Mouse (Mus musculus) limb, embryonic 14.5 days (tissue): ENCODE results near the gene Spata2l. TPM values are rescaled to one million over a fixed set of nuclear protein-coding genes. Genes with fewer than 3 reads are reported as not detected.

ENCODE experiments used
- ATAC-seq: fragments of 200-750 bp; cut with Nextera tagmentation; 2 replicates; pipeline ENCODE4 v1.8.0; 2017; ENCODE audit warnings: low read depth, moderate number of reproducible peaks, moderate TSS enrichment; ENCODE audit not compliant: low FRiP score
- DNase-seq: peaks from one replicate; pipeline ENCODE4 v3.0.0-alpha.2; 2015; ENCODE audit warnings: low spot score
- H3K27ac ChIP-seq: fragments of 300-500 bp; sonication (generic); replicated peaks from 2 replicates; pipeline ENCODE4 v1.5.1; 2014; ENCODE audit warnings: low read depth, mild to moderate bottlenecking, low read length, moderate library complexity, mixed read lengths
- H3K27me3 ChIP-seq: fragments of 300-500 bp; sonication (generic); 2 replicates; pipeline ENCODE4 v1.6.1; 2014; ENCODE audit warnings: low read length, mixed read lengths; ENCODE audit not compliant: control insufficient read depth, insufficient read depth
- H3K36me3 ChIP-seq: fragments of 300-500 bp; sonication (generic); 2 replicates; pipeline ENCODE4 v1.6.1; 2014; ENCODE audit warnings: mild to moderate bottlenecking, low read length, moderate library complexity, mixed read lengths; ENCODE audit not compliant: control insufficient read depth, insufficient read depth
- H3K4me1 ChIP-seq: fragments of 300-500 bp; sonication (generic); 2 replicates; pipeline ENCODE4 v1.6.1; 2014; ENCODE audit warnings: antibody characterized with exemption, low read length, mixed read lengths; ENCODE audit not compliant: control insufficient read depth, insufficient read depth
- H3K4me2 ChIP-seq: fragments of 300-500 bp; sonication (generic); replicated peaks from 2 replicates; pipeline ENCODE4 v1.6.1; 2014; ENCODE audit warnings: low read depth, mild to moderate bottlenecking, low read length, moderate library complexity; ENCODE audit not compliant: severe bottlenecking
- H3K4me3 ChIP-seq: fragments of 300-500 bp; sonication (generic); replicated peaks from 2 replicates; pipeline ENCODE4 v1.5.1; 2014; ENCODE audit warnings: low read length
- H3K9ac ChIP-seq: fragments of 300-500 bp; sonication (generic); 2 replicates; pipeline ENCODE4 v1.6.1; 2014; ENCODE audit warnings: mild to moderate bottlenecking, low read depth, low read length, moderate library complexity; ENCODE audit not compliant: severe bottlenecking
- H3K9me3 ChIP-seq: fragments of 300-500 bp; sonication (generic); 2 replicates; pipeline ENCODE4 v1.6.1; 2016; ENCODE audit warnings: low read length; ENCODE audit not compliant: control insufficient read depth
- POLR2A ChIP-seq: fragments of 200-500 bp; IDR thresholded peaks from 2 replicates; pipeline ENCODE4 v1.8.0; 2012; ENCODE audit warnings: inconsistent platforms, mild to moderate bottlenecking, moderate library complexity, borderline replicate concordance; ENCODE audit not compliant: insufficient read depth, insufficient read length; ENCODE audit errors: extremely low read depth
- WGBS: fragments of 180-500 bp; shearing (Covaris S2); extraction: QIAGEN DNeasy Blood & Tissue Kit; methylation state at CpG from one replicate; pipeline ENCODE4 v1.1.7; 2014; 5-methylcytosine and 5-hydroxymethylcytosine counted together
- polyA plus RNA-seq, 2 experiments: library from polyadenylated mRNA; depleted of rRNA in 1 of 2; stranded (reverse) in 1 of 2; unstranded in 1 of 2; fragments of >200 nt; fragmentation: Nextera tagmentation in 1 of 2; extraction: Ambion mirVana in 1 of 2; gene quantifications; 2 replicates each; pipeline versions ENCODE4 v1.2.1 to v1.2.3; 2012 to 2014

The Spata2l gene
- polyA plus RNA-seq, 2 experiments = 3.0 to 4.6 TPM

GRCm38 (mm10) chr8:123181391-123181790 lies 54.6 kb downstream of the Spata2l start:
- no peak for TF ChIP-seq POLR2A
- DNase-seq (no peak), ATAC-seq (no peak)
- H3K9ac ChIP-seq = no peak overlapping the region
- H3K9me3 ChIP-seq = no peaks in the 10 kb centered on the region; the same call in 1 of the 2 replicates
- no peaks in the 10 kb centered on the region for H3K36me3 ChIP-seq
- no peaks in the 10 kb centered on the region for H3K27me3 ChIP-seq
- peaks cover 7% of the 10 kb centered on the region for H3K4me1 ChIP-seq
- no peak overlapping the region for H3K4me2 ChIP-seq
- 56% methylated on average over 3 of the region's 3 CpGs for WGBS
- no peak overlapping the region for H3K4me3 ChIP-seq
- H3K27ac ChIP-seq = no peak overlapping the region

Other genes with a start within 250 kb of the Spata2l start
- 65.3 and 71.3 TPM in 2 replicates for gene Ankrd11, start 194.0 kb downstream of the Spata2l start, polyA plus RNA-seq (2012; rRNA removed)
- 83.7 and 102 TPM in 2 replicates for gene Ankrd11, start 194.0 kb downstream of the Spata2l start, polyA plus RNA-seq (2014; fragmentation: Nextera tagmentation; extraction: Ambion mirVana)
- gene Spg7, start 173.3 kb downstream of the Spata2l start, polyA plus RNA-seq (2012; rRNA removed) = 88.7 and 90.0 TPM in 2 replicates
- gene Spg7, start 173.3 kb downstream of the Spata2l start, polyA plus RNA-seq (2014; fragmentation: Nextera tagmentation; extraction: Ambion mirVana) = 34.8 and 37.5 TPM in 2 replicates
- gene Rpl13, start 133.9 kb downstream of the Spata2l start, polyA plus RNA-seq (2012; rRNA removed) = 2,823 and 3,226 TPM in 2 replicates
- 1,836 and 1,953 TPM in 2 replicates for gene Rpl13, start 133.9 kb downstream of the Spata2l start, polyA plus RNA-seq (2014; fragmentation: Nextera tagmentation; extraction: Ambion mirVana)
- 2.6 and 3.0 TPM in 2 replicates for gene Cpne7, start 118.9 kb downstream of the Spata2l start, polyA plus RNA-seq (2012; rRNA removed)
- 0.50 and 0.86 TPM in 2 replicates for gene Cpne7, start 118.9 kb downstream of the Spata2l start, polyA plus RNA-seq (2014; fragmentation: Nextera tagmentation; extraction: Ambion mirVana)
- gene Sult5a1, start 77.9 kb downstream of the Spata2l start, polyA plus RNA-seq (2012; rRNA removed) = 43.7 and 50.4 TPM in 2 replicates
- gene Sult5a1, start 77.9 kb downstream of the Spata2l start, polyA plus RNA-seq (2014; fragmentation: Nextera tagmentation; extraction: Ambion mirVana) = 31.7 and 33.2 TPM in 2 replicates
- gene Dpep1, start 50.0 kb downstream of the Spata2l start, polyA plus RNA-seq (2012; rRNA removed) = 5.1 TPM in 2 replicates
- gene Dpep1, start 50.0 kb downstream of the Spata2l start, polyA plus RNA-seq (2014; fragmentation: Nextera tagmentation; extraction: Ambion mirVana) = 3.6 and 3.9 TPM in 2 replicates
- 93.6 and 110 TPM in 2 replicates for gene Chmp1a, start 23.5 kb downstream of the Spata2l start, polyA plus RNA-seq (2012; rRNA removed)
- gene Chmp1a, start 23.5 kb downstream of the Spata2l start, polyA plus RNA-seq (2014; fragmentation: Nextera tagmentation; extraction: Ambion mirVana) = 128 and 130 TPM in 2 replicates
- gene Spata33, start 23.4 kb downstream of the Spata2l start, polyA plus RNA-seq (2012; rRNA removed) = 4.9 and 6.0 TPM in 2 replicates
- 4.0 and 6.6 TPM in 2 replicates for gene Spata33, start 23.4 kb downstream of the Spata2l start, polyA plus RNA-seq (2014; fragmentation: Nextera tagmentation; extraction: Ambion mirVana)
- gene Cdk10, start 11.4 kb downstream of the Spata2l start, polyA plus RNA-seq (2012; rRNA removed) = 128 and 131 TPM in 2 replicates
- 32.9 and 39.9 TPM in 2 replicates for gene Cdk10, start 11.4 kb downstream of the Spata2l start, polyA plus RNA-seq (2014; fragmentation: Nextera tagmentation; extraction: Ambion mirVana)
- gene Zfp276, start 18.0 kb upstream of the Spata2l start, polyA plus RNA-seq (2012; rRNA removed) = 44.2 and 52.5 TPM in 2 replicates
- 19.9 and 27.9 TPM in 2 replicates for gene Zfp276, start 18.0 kb upstream of the Spata2l start, polyA plus RNA-seq (2014; fragmentation: Nextera tagmentation; extraction: Ambion mirVana)
- gene Vps9d1, start 18.1 kb upstream of the Spata2l start, polyA plus RNA-seq (2012; rRNA removed) = 86.1 and 140 TPM in 2 replicates
- 27.4 and 32.6 TPM in 2 replicates for gene Vps9d1, start 18.1 kb upstream of the Spata2l start, polyA plus RNA-seq (2014; fragmentation: Nextera tagmentation; extraction: Ambion mirVana)
- 54.7 and 65.7 TPM in 2 replicates for gene Fanca, start 82.3 kb upstream of the Spata2l start, polyA plus RNA-seq (2012; rRNA removed)
- 23.9 and 24.2 TPM in 2 replicates for gene Fanca, start 82.3 kb upstream of the Spata2l start, polyA plus RNA-seq (2014; fragmentation: Nextera tagmentation; extraction: Ambion mirVana)
- gene Spire2, start 96.5 kb upstream of the Spata2l start, polyA plus RNA-seq (2012; rRNA removed) = 1.2 TPM in 2 replicates
- 0.67 and 1.2 TPM in 2 replicates for gene Spire2, start 96.5 kb upstream of the Spata2l start, polyA plus RNA-seq (2014; fragmentation: Nextera tagmentation; extraction: Ambion mirVana)
- 193 and 207 TPM in 2 replicates for gene Tcf25, start 137.5 kb upstream of the Spata2l start, polyA plus RNA-seq (2012; rRNA removed)
- 153 and 155 TPM in 2 replicates for gene Tcf25, start 137.5 kb upstream of the Spata2l start, polyA plus RNA-seq (2014; fragmentation: Nextera tagmentation; extraction: Ambion mirVana)
- gene Mc1r, start 170.9 kb upstream of the Spata2l start, polyA plus RNA-seq (2012; rRNA removed) = 0.05 and 0.12 TPM in 2 replicates
- 0.06 and 0.17 TPM in 2 replicates for gene Mc1r, start 170.9 kb upstream of the Spata2l start, polyA plus RNA-seq (2014; fragmentation: Nextera tagmentation; extraction: Ambion mirVana)
- 10.4 and 12.5 TPM in 2 replicates for gene Tubb3, start 175.2 kb upstream of the Spata2l start, polyA plus RNA-seq (2012; rRNA removed)
- 3.4 and 3.7 TPM in 2 replicates for gene Tubb3, start 175.2 kb upstream of the Spata2l start, polyA plus RNA-seq (2014; fragmentation: Nextera tagmentation; extraction: Ambion mirVana)
- gene Def8, start 187.3 kb upstream of the Spata2l start, polyA plus RNA-seq (2012; rRNA removed) = 37.1 and 49.2 TPM in 2 replicates
- gene Def8, start 187.3 kb upstream of the Spata2l start, polyA plus RNA-seq (2014; fragmentation: Nextera tagmentation; extraction: Ambion mirVana) = 42.2 and 42.7 TPM in 2 replicates
- 29.5 and 31.1 TPM in 2 replicates for gene Afg3l1, start 241.7 kb upstream of the Spata2l start, polyA plus RNA-seq (2012; rRNA removed)
- 30.8 and 37.6 TPM in 2 replicates for gene Afg3l1, start 241.7 kb upstream of the Spata2l start, polyA plus RNA-seq (2014; fragmentation: Nextera tagmentation; extraction: Ambion mirVana)